Mouse (Mus musculus): ENCODE measurements around the gene Pih1d2.

The Pih1d2 gene

DNA sequence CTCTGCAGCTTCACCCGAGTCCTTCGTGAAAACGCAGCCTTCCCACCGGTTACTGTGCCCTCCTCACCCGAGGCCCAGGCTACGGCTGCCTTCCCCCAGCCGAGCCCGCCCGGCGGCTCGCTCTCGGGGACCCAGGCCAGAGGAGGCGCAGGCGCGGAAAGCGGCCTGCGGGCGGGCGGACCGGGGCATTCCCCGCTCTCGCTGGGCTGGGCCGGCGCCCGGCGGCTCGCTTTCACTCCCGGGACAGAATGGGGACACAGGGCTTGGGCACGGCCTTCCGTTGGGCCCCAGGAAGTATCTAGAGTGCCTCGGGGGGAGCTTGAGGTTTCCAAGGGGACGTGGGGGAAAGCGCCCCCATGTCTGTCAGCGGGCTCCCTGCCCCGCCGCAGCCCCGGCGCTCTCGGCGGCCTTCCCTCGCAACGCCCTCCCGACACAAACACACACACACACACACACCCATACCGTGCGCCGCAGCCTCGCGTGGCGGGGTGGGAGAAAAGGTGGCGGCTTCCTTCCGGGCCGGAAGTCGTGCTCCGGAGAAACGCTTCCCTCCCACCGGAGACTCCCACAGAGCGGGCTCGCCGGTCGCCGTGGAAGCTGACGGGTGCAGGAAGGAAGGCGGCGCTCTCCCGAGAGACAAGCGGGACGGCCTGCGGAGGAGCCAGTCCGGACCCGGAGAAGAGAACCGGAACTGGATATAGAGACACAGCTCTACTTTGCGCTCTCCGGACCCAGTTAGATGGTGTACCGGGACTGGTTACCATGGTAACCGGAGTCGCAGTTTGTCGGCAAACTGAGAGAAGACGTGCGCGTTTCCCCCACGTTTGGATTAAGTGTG is at the start of gene Pih1d2, which contains the start of gene Nkapd1:
Gene Pih1d2, plus strand, starts transcription at position 556 of the 838 bp plus-strand sequence.
Gene Nkapd1, minus strand, starts transcription at position 699 of the 838 bp plus-strand sequence.
- no peak for DNase-seq (ENCODE audit: extremely low read depth, low read depth, low spot score)

GRCm38 (mm10) chr9:50567372-50567771 is 49.7 kb upstream of the Pih1d2 start:
- no peak for DNase-seq (ENCODE audit: extremely low read depth, low read depth, low spot score)

DNA sequence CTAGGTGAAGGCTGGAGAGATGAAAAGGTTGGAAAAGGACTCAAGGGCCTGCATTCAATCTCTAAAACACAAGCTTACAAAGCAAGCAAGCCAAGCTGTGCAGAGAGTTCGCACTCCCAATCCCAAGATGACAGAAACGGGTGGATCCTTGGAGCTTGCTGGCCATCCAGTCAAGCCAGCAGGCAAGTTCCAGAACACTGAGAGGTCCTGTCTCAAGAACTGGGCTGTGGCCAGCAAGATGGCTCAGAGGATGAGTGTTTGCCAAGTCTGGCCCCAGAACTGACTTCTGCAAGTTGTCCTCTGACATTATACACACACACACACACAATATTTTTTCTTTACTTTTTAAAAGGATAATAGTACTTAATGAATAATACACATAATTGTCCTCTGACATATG is 49.2 kb upstream of the Pih1d2 start:
- no peak for DNase-seq (ENCODE audit: extremely low read depth, low read depth, low spot score)

- DNase-seq (ENCODE audit: extremely low read depth, low read depth, low spot score): no peak
These were observed 47.3 kb upstream of the Pih1d2 start for GRCm38 (mm10) chr9:50569599-50570525.

DNA sequence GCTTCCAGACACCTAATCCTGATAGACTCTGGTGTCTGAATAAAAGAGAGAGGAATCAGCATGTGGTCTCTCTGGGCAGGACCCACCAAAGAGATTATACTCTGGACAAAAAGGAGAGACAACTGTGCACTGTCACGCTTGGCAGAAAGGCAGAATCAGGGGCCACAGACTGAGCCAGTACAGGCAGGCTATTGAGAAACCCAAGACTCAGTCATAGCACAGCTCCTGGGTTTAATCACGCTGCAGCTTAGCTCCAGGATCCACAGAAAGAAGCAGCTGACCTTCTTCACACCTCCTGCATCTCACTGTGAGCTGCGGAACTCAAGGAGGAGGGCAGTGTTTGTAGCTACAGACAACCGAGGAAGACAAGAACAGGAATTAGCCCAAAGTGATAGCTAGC is 36.8 kb upstream of the Pih1d2 start:
- no peak for DNase-seq (ENCODE audit: extremely low read depth, low read depth, low spot score)

- no peak for DNase-seq (ENCODE audit: extremely low read depth, low read depth, low spot score)
These were observed 31.8 kb upstream of the Pih1d2 start for GRCm38 (mm10) chr9:50585145-50585818.

GRCm38 (mm10) chr9:50586955-50587354 is 30.2 kb upstream of the Pih1d2 start:
- DNase-seq (ENCODE audit: extremely low read depth, low read depth, low spot score): peak; percentile 85

- DNase-seq (ENCODE audit: extremely low read depth, low read depth, low spot score): no peak
These were observed 26.1 kb upstream of the Pih1d2 start for GRCm38 (mm10) chr9:50590856-50591518.

GRCm38 (mm10) chr9:50592955-50593354 is 24.2 kb upstream of the Pih1d2 start:
- DNase-seq (ENCODE audit: extremely low read depth, low read depth, low spot score): no peak

- no peak for DNase-seq (ENCODE audit: extremely low read depth, low read depth, low spot score)
These were observed 23.6 kb upstream of the Pih1d2 start for GRCm38 (mm10) chr9:50593544-50593943.

GRCm38 (mm10) chr9:50594794-50595417 is 22.2 kb upstream of the Pih1d2 start:
- no peak for DNase-seq (ENCODE audit: extremely low read depth, low read depth, low spot score)

GRCm38 (mm10) chr9:50596973-50597372 is 20.1 kb upstream of the Pih1d2 start:
- DNase-seq (ENCODE audit: extremely low read depth, low read depth, low spot score): no peak

DNA sequence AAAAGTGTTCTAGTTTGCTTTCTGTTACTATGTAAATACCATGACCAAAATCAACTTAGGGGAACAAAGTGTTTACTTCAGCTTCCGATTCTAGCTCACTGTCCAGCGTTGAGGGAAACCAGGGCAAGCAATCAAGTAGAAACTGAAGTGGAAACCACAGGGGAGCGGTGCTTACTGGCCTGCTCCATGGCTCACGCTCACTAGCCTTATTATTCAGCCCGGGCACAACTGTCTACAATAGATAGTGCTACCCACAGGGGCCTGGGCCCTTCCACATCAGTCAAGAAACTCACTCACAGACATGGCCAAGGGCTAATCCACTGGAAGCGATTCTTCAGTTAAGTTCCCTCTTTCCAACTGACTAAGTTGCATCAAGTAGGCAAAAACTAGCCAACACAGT is 15.6 kb upstream of the Pih1d2 start:
- DNase-seq (ENCODE audit: extremely low read depth, low read depth, low spot score): no peak

GRCm38 (mm10) chr9:50602055-50602845 is 14.9 kb upstream of the Pih1d2 start:
- no peak for DNase-seq (ENCODE audit: extremely low read depth, low read depth, low spot score)

- DNase-seq (ENCODE audit: extremely low read depth, low read depth, low spot score): peak; percentile 66
These were observed 13.7 kb upstream of the Pih1d2 start, which contains the start of the genes Sdhd and Timm8b for GRCm38 (mm10) chr9:50603189-50603997. TSS of gene Sdhd (minus strand) at chr9:50603812. TSS of gene Timm8b (plus strand) at chr9:50603910.

DNA sequence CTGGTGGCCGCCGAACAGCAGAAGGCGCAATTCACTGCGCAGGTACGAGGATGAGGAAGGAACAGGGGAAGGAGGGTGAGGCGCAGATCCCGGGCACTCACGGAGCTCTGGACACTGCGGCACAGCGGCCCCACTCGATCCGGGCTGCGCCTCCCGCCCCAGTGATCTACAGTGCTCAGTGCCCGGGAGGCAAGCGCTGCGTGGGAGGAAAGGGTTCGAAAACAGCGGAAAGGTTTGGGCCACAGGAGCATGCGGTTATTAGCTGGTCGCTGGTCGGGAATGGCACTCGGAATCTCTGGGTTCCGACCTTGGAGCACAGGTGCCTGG is 13.2 kb upstream of the Pih1d2 start:
- DNase-seq (ENCODE audit: extremely low read depth, low read depth, low spot score): no peak

- no peak for DNase-seq (ENCODE audit: extremely low read depth, low read depth, low spot score)
These were observed 12.8 kb upstream of the Pih1d2 start for GRCm38 (mm10) chr9:50604338-50604737.

GRCm38 (mm10) chr9:50612115-50612514 is 5.0 kb upstream of the Pih1d2 start:
- DNase-seq (ENCODE audit: extremely low read depth, low read depth, low spot score): no peak

DNA sequence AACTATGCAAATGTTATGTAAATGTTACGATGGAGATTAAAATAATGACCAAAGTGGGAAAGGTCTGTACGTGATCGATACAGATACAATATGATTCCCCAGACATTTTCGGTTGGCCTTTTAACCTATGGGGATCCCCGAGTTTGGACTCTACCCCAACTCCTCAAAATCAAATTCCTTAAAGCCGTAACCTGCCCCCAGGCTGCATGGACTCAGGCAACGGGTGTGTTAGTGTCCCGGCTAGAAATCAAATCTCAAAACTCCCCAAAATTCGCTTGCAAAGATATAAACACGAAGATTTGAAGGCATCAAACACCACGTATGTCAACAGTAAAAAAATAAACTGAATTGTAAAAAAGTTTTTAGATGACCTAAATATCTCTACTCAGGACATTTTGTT is 960 bp upstream of the Pih1d2 start:
- DNase-seq (ENCODE audit: extremely low read depth, low read depth, low spot score): no peak

Measured in fat pad, adult 2 months (tissue).